Mouse (Mus musculus) ZHBTc4 (cell line): ENCODE data around the gene Nod1.

Experiments used
- DNase-seq: peaks from one replicate; pipeline ENCODE4 v3.0.0-alpha.2; 2011; ENCODE audit warnings: low read depth, low spot score

The Nod1 gene

DNA sequence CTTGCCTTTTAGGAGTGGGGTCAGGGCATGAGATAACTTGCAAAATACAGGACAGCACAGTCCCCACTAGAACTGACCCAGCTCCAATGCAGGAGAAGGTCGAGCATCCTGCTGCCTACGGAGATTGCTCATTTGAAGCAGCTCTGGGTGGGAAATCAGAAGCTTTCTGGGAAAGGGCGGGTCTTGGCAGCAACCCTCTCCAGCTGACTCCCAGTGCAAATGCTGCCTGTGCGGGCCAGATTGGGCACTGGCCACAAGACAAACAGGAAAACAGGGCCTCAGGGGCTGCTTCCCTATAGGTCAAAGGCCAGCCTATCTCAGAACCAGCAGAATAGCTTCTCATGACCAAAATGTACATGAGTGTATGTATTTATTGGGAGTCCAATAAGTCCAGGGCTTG lies 32.8 kb downstream of the Nod1 start:
- no peak for DNase-seq

DNA sequence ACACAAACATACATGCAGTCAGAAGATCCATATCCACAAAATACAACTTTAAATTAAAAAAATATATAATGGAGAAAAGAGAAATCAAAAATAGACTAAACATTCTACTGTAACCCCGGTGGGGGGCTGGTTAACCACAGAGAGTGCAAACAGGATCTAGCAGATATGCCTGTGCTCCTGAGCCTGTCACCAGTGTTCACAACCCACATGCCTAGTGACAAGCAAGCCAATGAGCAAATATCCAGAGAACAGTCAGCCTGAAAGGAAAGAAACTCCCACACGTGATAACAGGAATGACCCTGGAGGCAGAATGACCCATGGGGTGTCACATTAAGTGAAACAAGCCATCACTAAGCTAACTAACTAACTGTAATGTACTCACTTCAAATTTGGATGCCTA lies 35.9 kb downstream of the Nod1 start:
- no peak for DNase-seq

DNA sequence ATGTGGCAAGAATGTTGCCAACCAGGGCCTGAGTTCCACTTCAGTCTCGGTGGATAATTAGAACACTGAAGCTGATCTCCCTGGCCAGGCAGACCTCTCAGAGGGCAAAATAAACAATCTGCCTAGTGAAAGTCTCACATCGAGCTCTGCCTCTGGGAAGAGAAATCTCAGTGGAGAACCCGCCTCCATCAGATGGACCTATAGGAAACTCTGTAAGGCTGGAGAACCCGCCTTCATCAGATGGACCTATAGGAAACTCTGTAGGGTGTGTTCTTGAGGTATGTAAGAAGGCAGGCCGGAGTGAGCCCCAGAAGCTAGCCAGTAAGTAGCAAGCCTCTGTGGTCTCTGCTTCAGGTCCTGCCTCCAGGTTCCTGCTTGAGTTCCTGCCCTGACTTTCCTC lies 37.5 kb downstream of the Nod1 start:
- DNase-seq = peak; percentile 75

DNA sequence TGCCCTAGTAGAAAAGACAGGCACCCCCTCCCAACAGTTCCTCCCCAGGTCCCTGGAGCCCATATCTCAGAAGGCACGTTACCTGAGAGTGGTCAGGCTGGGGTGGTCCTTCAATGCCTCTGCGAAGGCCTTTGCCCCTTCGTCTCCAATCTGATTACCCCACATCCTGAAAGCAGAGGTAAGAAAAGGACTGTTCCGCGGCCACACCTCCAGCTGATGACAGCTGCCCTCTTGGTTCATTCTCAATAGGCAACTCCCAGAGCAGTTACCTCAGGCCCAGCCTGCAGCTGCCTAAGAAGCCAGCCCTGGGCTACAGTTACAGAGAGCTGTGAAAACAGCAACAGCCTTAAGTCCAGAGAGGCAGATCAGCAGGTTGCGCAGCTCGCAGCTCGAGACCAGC lies 38.1 kb downstream of the Nod1 start:
- no peak for DNase-seq

DNA sequence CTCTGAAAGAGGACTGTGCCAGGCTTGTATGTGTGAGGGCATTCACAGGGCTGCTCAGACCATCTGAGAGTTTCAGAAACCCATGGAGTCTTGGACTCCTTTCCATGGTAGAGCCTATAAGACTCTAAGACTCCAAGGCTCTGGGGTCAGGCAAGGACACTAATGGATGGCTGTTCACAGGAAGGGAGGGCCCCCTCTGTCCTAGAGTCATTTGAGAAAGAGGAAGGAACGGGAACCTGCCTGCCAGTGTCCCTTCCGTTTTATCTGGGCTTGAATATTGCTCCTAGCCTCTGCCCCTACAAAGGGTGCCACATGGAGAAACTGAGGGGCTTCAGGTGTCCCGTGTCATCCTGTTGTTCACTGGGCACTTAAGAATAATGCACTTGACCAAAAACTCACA lies 38.5 kb downstream of the Nod1 start:
- DNase-seq = no peak

DNA sequence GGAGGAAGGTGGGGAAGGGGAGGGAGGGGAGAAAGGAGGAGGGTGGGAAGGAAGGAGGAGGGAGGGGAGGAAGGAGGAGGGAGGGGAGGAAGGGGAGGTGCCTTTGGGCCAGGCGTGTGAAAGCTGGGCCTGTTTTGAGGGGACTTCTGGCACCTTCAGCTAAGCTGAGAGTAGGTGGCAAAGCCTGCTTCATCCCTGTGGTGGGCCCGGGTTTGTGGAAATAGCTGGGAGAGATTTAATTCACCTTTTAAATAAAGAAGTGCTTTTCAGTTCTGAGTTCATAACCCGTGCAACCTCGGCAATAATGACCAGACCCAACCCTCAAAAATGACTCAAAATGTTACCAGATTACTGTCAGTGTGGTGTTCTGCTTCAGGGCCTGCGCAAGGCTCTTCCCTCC lies 39.2 kb downstream of the Nod1 start:
- DNase-seq = no peak

DNA sequence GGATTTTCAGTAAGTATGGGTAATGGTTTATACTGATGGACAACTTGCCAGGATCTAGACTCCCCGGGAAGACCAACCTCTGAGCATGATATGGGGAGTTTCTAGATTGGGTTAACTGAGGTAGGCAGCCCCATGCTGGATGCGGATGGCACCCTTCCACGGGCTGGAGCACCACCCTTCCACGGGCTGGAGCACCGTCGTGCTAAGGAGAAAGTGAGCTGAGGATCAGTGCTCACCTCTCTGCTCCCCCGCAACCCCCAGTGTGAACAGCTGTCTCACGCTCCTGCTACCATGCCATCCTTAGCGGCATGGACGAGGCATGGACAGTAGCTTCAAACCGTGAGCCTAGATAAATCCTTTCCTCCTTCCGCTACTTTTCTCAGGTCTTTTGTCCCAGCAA lies 39.9 kb downstream of the Nod1 start:
- DNase-seq = no peak

DNA sequence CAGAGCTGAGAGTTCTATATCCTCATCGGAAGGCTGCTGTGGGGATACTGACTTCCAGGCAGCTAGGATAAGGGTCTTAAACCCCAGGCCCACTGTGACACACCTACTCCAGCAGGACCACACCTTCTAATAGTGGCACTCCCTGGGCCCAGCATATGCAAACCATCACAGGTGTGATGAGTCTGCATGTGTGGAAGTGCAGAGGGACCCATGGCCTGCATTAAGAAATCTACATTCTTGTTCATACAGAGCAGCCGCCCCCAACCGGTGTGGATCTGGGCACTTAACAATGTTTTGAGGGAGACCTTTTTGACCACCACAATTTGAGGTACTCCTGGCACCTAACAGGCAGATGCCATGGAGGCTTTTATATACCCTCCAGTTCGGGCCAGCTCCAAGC lies 40.8 kb downstream of the Nod1 start:
- DNase-seq = no peak

DNA sequence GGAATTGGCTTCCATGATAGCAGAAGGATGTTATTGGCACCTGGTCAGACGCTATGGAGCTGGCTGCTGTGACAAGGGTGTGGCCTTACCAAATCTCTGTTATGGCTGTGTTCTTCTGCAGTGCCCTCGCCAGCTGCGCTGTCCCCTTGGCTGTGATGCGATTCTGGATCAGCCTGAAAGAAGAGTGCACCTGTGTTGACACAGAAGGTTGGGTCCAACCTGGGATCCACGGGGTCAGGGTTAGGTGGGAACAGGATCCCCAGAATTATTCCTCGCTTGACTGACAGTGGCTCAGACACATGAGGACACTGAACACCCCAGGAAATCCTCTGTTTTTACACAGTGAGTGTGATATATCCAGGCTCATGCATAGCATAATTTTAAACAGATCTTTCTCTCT lies 44.5 kb downstream of the Nod1 start:
- DNase-seq = no peak

DNA sequence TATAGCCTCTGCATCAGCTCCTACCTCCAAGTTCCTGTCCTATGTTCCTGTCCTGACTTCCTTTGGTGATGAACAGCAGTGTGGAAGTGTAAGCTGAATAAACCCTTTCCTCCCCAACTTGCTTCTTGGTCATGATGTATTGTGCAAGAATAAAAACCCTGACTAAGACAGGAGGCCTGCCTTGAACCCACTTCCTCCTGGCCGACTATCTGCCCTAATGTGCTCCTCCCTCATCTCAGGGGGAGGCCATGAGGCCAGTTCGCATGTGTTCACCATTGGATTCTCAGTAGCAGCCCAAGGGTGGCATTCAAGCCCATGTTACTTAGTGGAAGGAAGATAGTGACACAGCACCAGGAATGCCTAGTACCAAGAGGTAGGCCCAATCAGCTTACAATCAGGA lies 45.5 kb downstream of the Nod1 start:
- no peak for DNase-seq

DNA sequence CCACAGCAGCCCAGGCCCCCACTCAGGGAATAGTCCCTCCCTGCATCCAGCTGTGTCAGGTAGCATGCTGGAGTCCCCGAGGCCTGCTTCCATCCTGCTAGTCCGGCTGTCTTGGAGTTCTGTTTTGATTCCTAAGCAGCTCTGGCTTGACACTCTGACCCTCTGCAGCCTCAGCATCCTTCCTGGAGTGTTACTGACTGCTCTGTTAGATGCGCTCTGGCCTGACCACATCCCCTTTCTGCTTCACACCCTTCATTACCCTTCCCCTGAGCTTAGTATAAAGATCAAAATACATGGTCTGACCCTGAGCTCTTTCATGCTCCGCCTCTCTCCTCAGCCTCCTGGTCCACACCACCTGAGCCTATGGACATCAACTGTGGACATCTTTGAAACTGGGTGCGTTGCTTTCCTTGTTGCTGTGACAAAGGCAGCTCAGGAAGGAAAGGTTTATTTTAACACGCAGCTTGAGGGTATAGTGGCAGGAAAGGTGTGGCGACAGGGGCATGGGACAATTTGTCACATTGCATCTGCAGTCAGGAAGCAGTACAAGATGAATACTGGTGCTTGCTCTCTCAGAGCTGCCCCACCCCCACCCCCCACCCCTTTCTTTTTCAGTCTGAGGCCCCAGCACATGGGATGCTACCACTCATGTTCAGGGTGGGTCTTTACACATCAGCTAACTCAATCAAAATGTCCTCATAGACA lies 46.5 kb downstream of the Nod1 start:
- no peak for DNase-seq

DNA sequence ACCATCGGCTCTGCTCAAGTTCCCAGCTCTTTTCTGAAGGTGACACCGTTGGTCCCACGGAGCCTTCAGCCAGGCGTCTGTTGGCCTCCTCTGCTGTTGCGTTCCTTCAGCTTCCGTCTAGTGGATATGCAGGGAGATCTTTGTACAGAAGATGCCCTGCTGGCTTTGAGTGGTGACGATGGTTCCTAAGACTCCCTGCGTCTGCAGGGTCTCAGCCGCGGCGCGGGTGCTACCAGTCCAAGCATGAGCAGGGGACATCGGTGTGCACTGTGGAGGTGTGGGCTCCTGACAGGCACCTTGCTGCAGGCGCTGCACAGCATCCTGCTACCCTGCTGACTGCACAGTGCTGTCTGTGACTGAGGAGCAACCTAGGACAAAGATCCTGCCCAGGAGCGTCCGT lies 47.9 kb downstream of the Nod1 start:
- DNase-seq = no peak

DNA sequence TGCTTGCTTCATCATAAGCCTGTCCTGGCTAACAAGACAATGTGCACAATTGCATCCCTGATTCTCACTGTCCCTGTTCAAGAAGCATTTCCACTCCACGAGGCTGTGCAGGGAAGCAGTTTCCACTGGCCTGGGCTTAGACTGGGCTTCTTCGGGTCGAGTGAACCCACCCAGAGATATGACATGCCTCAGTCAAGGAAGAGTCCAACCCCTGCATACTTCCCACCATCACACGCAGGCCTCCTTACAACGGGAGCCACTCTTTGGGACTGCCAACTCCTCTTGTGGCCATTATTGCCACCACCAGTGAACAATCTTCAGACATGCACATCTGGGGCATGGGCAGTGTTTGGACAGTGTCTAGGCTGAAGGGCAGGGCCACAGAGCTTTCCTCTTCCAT lies 53.9 kb downstream of the Nod1 start:
- no peak for DNase-seq

DNA sequence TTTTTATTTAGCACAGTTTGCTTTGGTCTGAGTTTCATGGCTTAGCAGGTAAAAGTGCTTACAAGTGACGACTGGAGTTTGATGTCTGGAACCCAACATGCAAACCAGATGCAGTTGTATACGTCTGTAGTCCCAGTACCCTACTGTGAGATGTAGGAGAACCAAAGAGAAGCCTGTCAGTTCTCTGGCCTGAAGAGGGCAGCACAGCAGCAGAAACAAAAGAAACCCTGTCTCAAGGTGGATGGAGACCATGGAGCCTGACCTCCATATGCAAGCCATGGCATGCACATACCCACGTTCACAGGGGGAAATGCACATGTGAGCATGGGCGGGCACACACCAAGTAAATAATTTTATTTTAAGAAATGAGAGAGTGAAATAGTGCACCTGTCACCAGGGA lies 54.9 kb downstream of the Nod1 start:
- peak; percentile 75 for DNase-seq

DNA sequence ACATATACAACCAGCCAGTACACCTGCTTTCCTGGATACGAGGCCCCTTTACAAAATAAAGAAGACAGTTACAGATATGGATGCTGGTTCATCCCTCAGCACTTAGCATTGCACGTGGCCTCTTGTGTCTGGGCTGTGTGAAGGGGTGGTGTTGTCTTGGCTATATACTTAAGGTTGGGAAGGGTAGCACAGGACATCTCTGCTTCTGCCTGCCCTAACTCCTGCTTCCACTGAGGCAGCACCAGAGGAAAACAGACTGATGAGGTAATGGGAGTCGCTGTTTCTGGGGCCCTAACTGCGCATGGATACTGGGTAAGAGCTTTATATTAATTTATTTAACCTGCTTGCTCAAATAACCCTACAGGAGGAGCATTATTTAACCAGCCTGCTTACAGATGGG lies 55.5 kb downstream of the Nod1 start:
- no peak for DNase-seq

DNA sequence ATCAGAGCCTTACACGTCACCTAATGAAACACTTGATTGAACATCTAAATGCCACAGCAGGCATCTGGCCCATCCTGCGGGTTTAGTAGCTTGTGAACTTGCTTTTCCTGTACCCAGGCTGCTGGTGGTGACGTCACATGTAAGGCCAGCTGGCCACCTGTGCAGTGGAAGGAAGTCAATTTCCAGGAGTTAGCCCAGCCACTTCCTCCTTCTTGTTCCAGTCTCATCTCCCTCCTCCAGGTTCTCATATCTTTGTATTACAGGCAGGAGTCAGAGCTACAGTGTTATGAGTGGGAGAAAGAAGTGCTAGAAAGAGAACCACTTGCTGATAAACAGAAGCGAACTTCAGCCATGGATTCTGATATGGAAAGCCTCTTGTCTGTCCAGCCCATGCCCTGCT lies 56.2 kb downstream of the Nod1 start:
- DNase-seq = no peak

DNA sequence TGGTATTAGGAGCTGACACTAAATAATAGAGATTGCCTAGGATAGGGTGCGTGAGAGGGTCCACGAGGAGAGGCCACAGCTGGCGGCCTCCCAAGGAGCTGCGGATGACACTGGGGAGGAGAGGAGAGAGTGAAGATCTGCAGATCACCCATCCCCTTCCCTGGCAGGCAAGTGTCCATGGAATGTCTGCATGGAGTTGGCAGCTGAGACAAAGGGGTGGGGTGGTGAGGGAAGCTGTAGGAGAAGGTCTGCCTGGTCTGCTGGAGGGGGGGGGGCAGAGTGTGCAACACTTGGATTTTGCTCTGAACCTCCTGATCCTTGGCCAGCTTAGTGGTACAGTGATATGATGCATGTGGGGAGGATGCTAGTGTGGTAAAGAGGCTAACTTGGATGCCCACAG lies 57.4 kb downstream of the Nod1 start:
- DNase-seq = no peak

DNA sequence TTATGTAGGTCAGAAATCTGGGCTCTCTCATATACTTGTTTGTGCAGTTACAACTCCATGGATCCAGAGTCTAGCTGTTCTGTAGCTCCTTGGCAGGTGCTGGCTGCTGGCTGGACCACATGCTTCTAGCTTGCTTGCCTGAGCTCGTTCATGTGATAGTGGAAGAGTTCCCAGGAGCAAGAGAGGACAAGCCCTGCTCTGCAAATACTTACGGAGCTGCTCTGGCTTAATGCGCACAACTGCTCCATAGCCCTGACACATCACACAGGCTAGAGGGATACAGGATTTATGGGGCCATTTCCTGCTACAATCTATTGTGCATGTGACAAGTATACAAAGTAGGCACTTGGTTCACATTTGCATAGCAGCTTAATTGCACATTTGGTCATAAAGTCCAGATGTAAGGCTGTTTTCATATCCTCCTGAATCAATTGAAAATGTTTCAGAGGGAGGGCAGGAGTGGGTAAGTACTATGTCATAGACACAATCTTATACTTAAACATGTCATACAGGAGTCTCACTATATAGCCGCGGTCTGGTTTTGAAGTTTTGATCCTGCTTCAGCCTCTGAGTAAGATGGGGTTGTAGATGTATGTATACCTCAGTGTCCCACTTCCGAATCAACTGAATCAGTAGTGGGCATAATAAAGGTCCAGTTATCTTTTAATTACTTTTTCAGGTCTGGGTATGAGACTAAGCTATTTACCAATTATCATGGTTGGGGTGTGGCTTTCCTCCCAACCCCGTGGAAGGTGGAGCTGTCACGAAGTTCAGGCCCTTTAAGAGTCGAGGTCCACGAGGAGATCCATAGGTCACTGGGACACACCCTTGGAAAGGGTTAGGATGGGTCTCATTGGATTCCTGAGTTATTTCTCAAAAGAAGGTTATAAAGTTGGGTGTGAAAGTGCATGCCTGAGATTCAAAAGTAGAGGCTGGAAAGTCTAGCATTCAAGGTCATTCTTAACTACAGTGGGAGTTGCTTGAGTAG lies 66.1 kb downstream of the Nod1 start:
- peak; percentile 44 for DNase-seq

DNA sequence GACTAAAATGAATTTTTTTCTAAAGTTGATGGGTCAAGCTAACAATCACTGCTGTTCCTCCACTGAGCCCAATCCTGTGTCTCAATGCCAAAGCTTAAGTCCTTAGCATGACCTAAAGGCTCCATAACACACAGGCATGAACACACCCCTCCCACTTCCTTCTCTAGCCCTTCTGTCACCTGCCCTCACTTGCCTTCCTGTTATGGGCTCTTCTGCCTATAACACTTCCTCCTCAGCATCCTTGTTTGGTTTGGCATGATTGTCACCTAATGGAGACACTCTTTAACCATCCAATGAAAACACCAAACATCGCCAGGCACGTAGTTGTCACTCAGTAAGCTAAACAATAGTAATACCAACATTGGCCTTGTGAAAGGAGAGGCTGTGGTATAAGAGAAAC lies 69.9 kb downstream of the Nod1 start:
- DNase-seq = no peak

DNA sequence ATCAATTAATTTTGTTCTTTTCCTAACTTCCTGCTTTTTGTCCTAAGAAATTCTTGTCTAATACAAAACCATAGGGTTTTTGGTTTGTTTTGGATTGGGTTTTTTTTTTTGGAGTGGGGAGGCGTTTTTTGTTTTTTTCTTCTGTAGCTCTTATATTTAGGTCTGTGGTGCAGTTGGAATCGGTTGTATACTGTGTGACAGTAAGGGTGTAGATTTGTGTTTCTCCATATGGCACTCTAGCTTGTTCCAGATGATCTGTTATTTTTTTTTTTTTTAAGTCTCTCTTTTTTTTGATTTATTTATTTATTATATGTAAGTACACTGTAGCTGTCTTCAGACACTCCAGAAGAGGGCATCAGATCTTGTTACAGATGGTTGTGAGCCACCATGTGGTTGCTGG lies 72.2 kb downstream of the Nod1 start:
- DNase-seq = no peak

DNA sequence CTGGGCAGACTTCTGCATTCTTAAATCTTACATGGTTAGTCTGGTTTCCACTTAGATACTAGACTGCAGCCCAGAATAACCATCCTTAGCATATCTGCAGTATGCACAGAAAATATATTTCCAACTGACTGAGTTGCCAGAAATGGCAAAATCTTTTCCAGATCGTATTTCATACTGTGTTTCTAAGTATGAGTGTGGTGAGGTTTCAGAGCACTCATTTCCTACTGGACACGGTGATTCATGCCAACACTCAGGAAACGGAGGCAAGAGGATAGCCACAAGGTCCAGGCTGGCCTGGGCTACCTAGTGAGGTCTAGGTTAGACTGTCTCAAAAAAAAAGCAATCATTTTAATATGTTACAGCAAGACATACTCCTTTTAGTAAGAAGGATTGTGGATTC lies 81.0 kb downstream of the Nod1 start:
- DNase-seq = no peak

DNA sequence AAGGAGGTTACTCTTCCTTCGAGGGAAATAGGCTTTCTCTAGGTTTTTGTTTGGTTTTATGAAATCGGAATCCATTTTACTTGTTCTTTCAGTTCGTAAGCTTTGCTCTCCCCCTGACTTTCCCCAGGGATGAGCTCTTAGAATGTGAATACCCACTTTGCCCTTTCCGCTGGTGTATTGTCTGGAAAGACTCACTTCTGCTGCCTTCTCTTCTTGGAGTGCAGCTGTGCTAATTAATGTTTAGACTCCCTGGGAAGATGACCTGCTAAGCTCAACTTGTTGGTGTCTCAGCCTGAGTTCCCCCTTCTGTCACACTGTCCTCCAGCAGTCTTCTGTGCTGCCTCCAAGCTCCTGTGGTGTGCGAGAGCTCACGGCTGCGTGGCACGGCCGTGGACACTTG lies 82.2 kb downstream of the Nod1 start:
- DNase-seq = peak; percentile 29

DNA sequence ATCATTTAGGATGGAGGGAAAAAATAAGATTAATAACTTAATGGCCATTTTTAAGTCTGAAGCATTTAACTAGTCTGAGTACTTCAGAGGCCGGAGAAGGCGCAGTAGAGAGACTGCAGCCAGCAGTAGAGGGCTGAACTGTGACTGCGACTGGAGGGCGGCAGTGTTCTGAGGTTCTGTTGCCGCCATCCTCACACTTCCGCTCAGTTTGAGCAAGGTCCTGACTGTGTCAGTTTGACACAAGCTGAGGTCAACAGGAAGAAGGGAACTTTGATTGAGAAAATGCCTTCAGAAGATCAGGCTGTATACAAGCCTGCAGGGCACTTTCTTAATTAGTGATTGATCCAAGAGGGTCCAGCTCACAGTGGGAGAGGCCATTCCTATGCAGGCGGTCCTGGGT lies 86.2 kb downstream of the Nod1 start:
- DNase-seq = no peak
